Mouse (Mus musculus): ENCODE measurements around the gene Trcg1. TPM values are rescaled to one million over a fixed set of nuclear protein-coding genes. Genes with fewer than 3 reads are reported as not detected.
"Not testable (repeated sequence)": the region's sequence is repeated elsewhere in the genome, so short reads cannot be mapped to it uniquely, and the experiment has no call there.

The Trcg1 gene
- polyA plus RNA-seq (2012; rRNA removed) (not detected in 2 replicates), polyA plus RNA-seq (2014; fragmentation: Nextera tagmentation; extraction: Ambion mirVana) (not detected in 2 replicates)

- 85% methylated on average over 2 of the region's 2 CpGs for WGBS
- no peak for TF ChIP-seq POLR2A (IDR thresholded peaks at IDR 0.05; ENCODE audit: borderline replicate concordance, extremely low read depth, insufficient read depth, insufficient read length)
Measured at GRCm38 (mm10) chr9:57236256-57236655, at the start of gene Trcg1. Gene Trcg1 (plus strand): TSS chr9:57236556.

GRCm38 (mm10) chr9:57196708-57197107, 39.6 kb upstream of the Trcg1 start:
- TF ChIP-seq POLR2A (IDR thresholded peaks at IDR 0.05; ENCODE audit: borderline replicate concordance, extremely low read depth, insufficient read depth, insufficient read length) = no peak
- WGBS = 69% methylated on average over 3 of the region's 3 CpGs
- Histone ChIP-seq H3K4me3 (replicated peaks; ENCODE audit: low read length) (no peak overlapping the region), H3K27me3 (ENCODE audit: control insufficient read depth, insufficient read depth, low read length) (no peaks in the 10 kb centered on the region), H3K27ac (replicated peaks; ENCODE audit: low read depth, low read length) (no peak overlapping the region), H3K4me1 (ENCODE audit: control insufficient read depth, insufficient read depth, low read length) (no peaks in the 10 kb centered on the region), H3K36me3 (ENCODE audit: control insufficient read depth, insufficient read depth, low read length) (no peaks in the 10 kb centered on the region), H3K9ac (ENCODE audit: low read depth, low read length, severe bottlenecking) (no peak overlapping the region), H3K4me2 (replicated peaks; ENCODE audit: low read depth, low read length, severe bottlenecking) (no peak overlapping the region), H3K9me3 (ENCODE audit: control insufficient read depth, low read length) (no peaks in the 10 kb centered on the region)
- ATAC-seq (ENCODE audit: low FRiP score, low read depth) (no peak), DNase-seq (ENCODE audit: low spot score) (no peak)

More at GRCm38 (mm10) chr9:57236256-57236655, at the start of gene Trcg1:
- no peak for ATAC-seq (ENCODE audit: low FRiP score, low read depth)
- Histone ChIP-seq H3K4me2 (replicated peaks; ENCODE audit: low read depth, low read length, severe bottlenecking) (no peak within 1 kb of the TSS), H3K36me3 (ENCODE audit: control insufficient read depth, insufficient read depth, low read length) (no peaks in the 10 kb centered on the region), H3K4me1 (ENCODE audit: control insufficient read depth, insufficient read depth, low read length) (no peaks in the 10 kb centered on the region), H3K9me3 (ENCODE audit: control insufficient read depth, low read length) (no peaks in the 10 kb centered on the region), H3K4me3 (replicated peaks; ENCODE audit: low read length) (no peak within 1 kb of the TSS), H3K9ac (ENCODE audit: low read depth, low read length, severe bottlenecking) (no peak within 1 kb of the TSS), H3K27me3 (ENCODE audit: control insufficient read depth, insufficient read depth, low read length) (no peaks in the 10 kb centered on the region), H3K27ac (replicated peaks; ENCODE audit: low read depth, low read length) (no peak within 1 kb of the TSS)
- no peak for DNase-seq (ENCODE audit: low spot score)

GRCm38 (mm10) chr9:57197414-57197813, 38.9 kb upstream of the Trcg1 start:
- no peak overlapping the region for H3K9ac ChIP-seq (ENCODE audit: low read depth, low read length, severe bottlenecking)
- no peaks in the 10 kb centered on the region for H3K4me1 ChIP-seq (ENCODE audit: control insufficient read depth, insufficient read depth, low read length)
- no peaks in the 10 kb centered on the region for H3K27me3 ChIP-seq (ENCODE audit: control insufficient read depth, insufficient read depth, low read length)
- no peak overlapping the region for H3K4me2 ChIP-seq (replicated peaks; ENCODE audit: low read depth, low read length, severe bottlenecking)
- no peak for TF ChIP-seq POLR2A (IDR thresholded peaks at IDR 0.05; ENCODE audit: borderline replicate concordance, extremely low read depth, insufficient read depth, insufficient read length)
- 78% methylated on average over 8 of the region's 8 CpGs for WGBS
- DNase-seq (ENCODE audit: low spot score) (no peak), ATAC-seq (ENCODE audit: low FRiP score, low read depth) (no peak)
- H3K4me3 ChIP-seq (replicated peaks; ENCODE audit: low read length) = no peak overlapping the region
- no peaks in the 10 kb centered on the region for H3K36me3 ChIP-seq (ENCODE audit: control insufficient read depth, insufficient read depth, low read length)
- H3K27ac ChIP-seq (replicated peaks; ENCODE audit: low read depth, low read length) = no peak overlapping the region
- no peaks in the 10 kb centered on the region for H3K9me3 ChIP-seq (ENCODE audit: control insufficient read depth, low read length)

GRCm38 (mm10) chr9:57202981-57203380, 33.4 kb upstream of the Trcg1 start:
- H3K4me2 ChIP-seq (replicated peaks; ENCODE audit: low read depth, low read length, severe bottlenecking) = no peak overlapping the region
- 79% methylated on average over 7 of the region's 7 CpGs for WGBS
- no peaks in the 10 kb centered on the region for H3K36me3 ChIP-seq (ENCODE audit: control insufficient read depth, insufficient read depth, low read length)
- H3K27ac ChIP-seq (replicated peaks; ENCODE audit: low read depth, low read length) = no peak overlapping the region
- H3K4me3 ChIP-seq (replicated peaks; ENCODE audit: low read length) = no peak overlapping the region
- DNase-seq (ENCODE audit: low spot score) (no peak), ATAC-seq (ENCODE audit: low FRiP score, low read depth) (no peak)
- no peak overlapping the region for H3K9ac ChIP-seq (ENCODE audit: low read depth, low read length, severe bottlenecking)
- no peaks in the 10 kb centered on the region for H3K4me1 ChIP-seq (ENCODE audit: control insufficient read depth, insufficient read depth, low read length)
- no peaks in the 10 kb centered on the region for H3K9me3 ChIP-seq (ENCODE audit: control insufficient read depth, low read length)
- no peaks in the 10 kb centered on the region for H3K27me3 ChIP-seq (ENCODE audit: control insufficient read depth, insufficient read depth, low read length)
- no peak for TF ChIP-seq POLR2A (IDR thresholded peaks at IDR 0.05; ENCODE audit: borderline replicate concordance, extremely low read depth, insufficient read depth, insufficient read length)

GRCm38 (mm10) chr9:57203571-57203970, 32.8 kb upstream of the Trcg1 start:
- not testable (repeated sequence) for H3K27me3 ChIP-seq (ENCODE audit: control insufficient read depth, insufficient read depth, low read length); H3K4me2 ChIP-seq (replicated peaks; ENCODE audit: low read depth, low read length, severe bottlenecking); H3K4me1 ChIP-seq (ENCODE audit: control insufficient read depth, insufficient read depth, low read length); H3K9ac ChIP-seq (ENCODE audit: low read depth, low read length, severe bottlenecking); H3K9me3 ChIP-seq (ENCODE audit: control insufficient read depth, low read length); DNase-seq (ENCODE audit: low spot score); H3K4me3 ChIP-seq (replicated peaks; ENCODE audit: low read length); ATAC-seq (ENCODE audit: low FRiP score, low read depth); H3K27ac ChIP-seq (replicated peaks; ENCODE audit: low read depth, low read length); H3K36me3 ChIP-seq (ENCODE audit: control insufficient read depth, insufficient read depth, low read length)
- WGBS = 82% methylated on average over 12 of the region's 13 CpGs

GRCm38 (mm10) chr9:57206896-57207295, 29.5 kb upstream of the Trcg1 start:
- no peaks in the 10 kb centered on the region for H3K36me3 ChIP-seq (ENCODE audit: control insufficient read depth, insufficient read depth, low read length)
- H3K4me2 ChIP-seq (replicated peaks; ENCODE audit: low read depth, low read length, severe bottlenecking) = no peak overlapping the region
- H3K27ac ChIP-seq (replicated peaks; ENCODE audit: low read depth, low read length) = no peak overlapping the region
- no peak for TF ChIP-seq POLR2A (IDR thresholded peaks at IDR 0.05; ENCODE audit: borderline replicate concordance, extremely low read depth, insufficient read depth, insufficient read length)
- DNase-seq (ENCODE audit: low spot score) = no peak
- H3K27me3 ChIP-seq (ENCODE audit: control insufficient read depth, insufficient read depth, low read length) = no peaks in the 10 kb centered on the region
- ATAC-seq (ENCODE audit: low FRiP score, low read depth) = no peak
- no peaks in the 10 kb centered on the region for H3K9me3 ChIP-seq (ENCODE audit: control insufficient read depth, low read length)
- no peaks in the 10 kb centered on the region for H3K4me1 ChIP-seq (ENCODE audit: control insufficient read depth, insufficient read depth, low read length)
- H3K4me3 ChIP-seq (replicated peaks; ENCODE audit: low read length) = no peak overlapping the region
- 78% methylated on average over 2 of the region's 2 CpGs for WGBS
- H3K9ac ChIP-seq (ENCODE audit: low read depth, low read length, severe bottlenecking) = no peak overlapping the region

Data from limb, embryonic 14.5 days (tissue).